Mouse (Mus musculus) ES-Bruce4 (cell line): ENCODE data around the gene H2-Q6. TPM values are rescaled to one million over a fixed set of nuclear protein-coding genes. Genes with fewer than 3 reads are reported as not detected.
A peak's percentile ranks its signal among the peaks of the same experiment; 100 is the strongest.
"Not testable (repeated sequence)": the region's sequence is repeated elsewhere in the genome, so short reads cannot be mapped to it uniquely, and the experiment has no call there.

Experiments
- H3K27ac ChIP-seq: 2 replicates; pipeline ENCODE4 v1.5.1; 2012; ENCODE audit warnings: low read length, inconsistent platforms; ENCODE audit not compliant: insufficient read depth
- H3K27me3 ChIP-seq: 2 replicates; pipeline ENCODE4 v1.6.1; 2012; ENCODE audit warnings: mild to moderate bottlenecking, low read length, inconsistent platforms; ENCODE audit not compliant: control insufficient read depth, poor library complexity, insufficient read depth, severe bottlenecking
- H3K36me3 ChIP-seq: 2 replicates; pipeline ENCODE4 v1.6.1; 2012; ENCODE audit warnings: inconsistent platforms, mild to moderate bottlenecking, low read length, moderate library complexity; ENCODE audit not compliant: control insufficient read depth, poor library complexity, insufficient read depth, severe bottlenecking
- H3K4me1 ChIP-seq: one replicate; pipeline ENCODE4 v1.8.1; 2011; ENCODE audit warnings: low read length; ENCODE audit not compliant: control insufficient read depth, insufficient read depth
- H3K4me3 ChIP-seq: 2 replicates; pipeline ENCODE4 v1.5.1; 2011; ENCODE audit warnings: low read depth, mild to moderate bottlenecking, low read length
- H3K9ac ChIP-seq: 2 replicates; pipeline ENCODE4 v1.6.1; 2012; ENCODE audit warnings: low read depth, mild to moderate bottlenecking, inconsistent platforms; ENCODE audit not compliant: poor library complexity, severe bottlenecking
- H3K9me3 ChIP-seq: replicated peaks from 2 replicates; pipeline ENCODE4 v1.6.1; 2012; ENCODE audit warnings: mild to moderate bottlenecking, low read length, inconsistent platforms; ENCODE audit not compliant: control insufficient read depth, poor library complexity, insufficient read depth, severe bottlenecking
- CTCF ChIP-seq: IDR thresholded peaks from one replicate; pipeline ENCODE4 v1.8.1; 2011; ENCODE audit warnings: low read depth, low read length
- EP300 ChIP-seq: IDR thresholded peaks from 2 replicates; pipeline ENCODE4 v1.6.1; 2011; ENCODE audit warnings: low read depth, low read length; ENCODE audit not compliant: insufficient read depth
- POLR2A ChIP-seq: IDR thresholded peaks from one replicate; pipeline ENCODE4 v1.8.1; 2011; ENCODE audit warnings: low read length; ENCODE audit not compliant: insufficient read depth
- polyA plus RNA-seq: library from polyadenylated mRNA; stranded (reverse); fragments of >200 nt; gene quantifications from 2 replicates; pipeline ENCODE4 v1.2.4, GENCODE M21; 2011; ENCODE audit warnings: low read depth; ENCODE audit not compliant: missing spikeins, insufficient read depth, insufficient read length

The H2-Q6 gene
- polyA plus RNA-seq, 1 experiment = 2.1 TPM

GRCm38 (mm10) chr17:35415273-35416129, 9.1 kb upstream of the H2-Q6 start:
- not testable (repeated sequence) for H3K36me3 ChIP-seq, H3K9ac ChIP-seq, H3K9me3 ChIP-seq, H3K4me3 ChIP-seq, H3K27ac ChIP-seq, H3K27me3 ChIP-seq, H3K4me1 ChIP-seq

GRCm38 (mm10) chr17:35418772-35419171, 5.9 kb upstream of the H2-Q6 start:
- H3K9me3 ChIP-seq = no peaks in the 10 kb centered on the region
- no peak overlapping the region for H3K27ac ChIP-seq
- no peak for TF ChIP-seq POLR2A
- no peak for TF ChIP-seq EP300
- no peak for TF ChIP-seq CTCF
- H3K36me3 ChIP-seq = no peaks in the 10 kb centered on the region
- H3K9ac ChIP-seq = no peak overlapping the region
- H3K27me3 ChIP-seq = peaks cover 1% of the 10 kb centered on the region; the same call in 1 of the 2 replicates
- no peak overlapping the region for H3K4me3 ChIP-seq
- no peaks in the 10 kb centered on the region for H3K4me1 ChIP-seq

- not testable (repeated sequence) for H3K9me3 ChIP-seq, H3K9ac ChIP-seq, H3K27ac ChIP-seq, H3K4me3 ChIP-seq, H3K36me3 ChIP-seq, H3K27me3 ChIP-seq, H3K4me1 ChIP-seq
These were observed 5.1 kb upstream of the H2-Q6 start for GRCm38 (mm10) chr17:35419564-35419963.

- not testable (repeated sequence) for H3K4me1 ChIP-seq, H3K36me3 ChIP-seq, H3K4me3 ChIP-seq, H3K27ac ChIP-seq, H3K9ac ChIP-seq, H3K9me3 ChIP-seq, H3K27me3 ChIP-seq
- peak; percentile 59 for TF ChIP-seq CTCF
These were observed 4.3 kb upstream of the H2-Q6 start for GRCm38 (mm10) chr17:35420206-35420810.

- H3K36me3 ChIP-seq, H3K9me3 ChIP-seq, H3K27ac ChIP-seq, H3K4me1 ChIP-seq, H3K27me3 ChIP-seq, H3K9ac ChIP-seq, H3K4me3 ChIP-seq: not testable (repeated sequence)
These were observed 3.3 kb upstream of the H2-Q6 start for GRCm38 (mm10) chr17:35421331-35421730.

- H3K9me3 ChIP-seq, H3K9ac ChIP-seq, H3K4me1 ChIP-seq, H3K4me3 ChIP-seq, H3K36me3 ChIP-seq, H3K27ac ChIP-seq, H3K27me3 ChIP-seq: not testable (repeated sequence)
These were observed 2.3 kb upstream of the H2-Q6 start for GRCm38 (mm10) chr17:35422360-35422759.

- H3K27ac ChIP-seq, H3K36me3 ChIP-seq, H3K4me1 ChIP-seq, H3K9ac ChIP-seq, H3K27me3 ChIP-seq, H3K9me3 ChIP-seq, H3K4me3 ChIP-seq: not testable (repeated sequence)
These were observed 1.4 kb upstream of the H2-Q6 start for GRCm38 (mm10) chr17:35423131-35423810.

GRCm38 (mm10) chr17:35424106-35424505, 544 bp upstream of the H2-Q6 start:
- not testable (repeated sequence) for H3K9ac ChIP-seq, H3K9me3 ChIP-seq, H3K4me1 ChIP-seq, H3K36me3 ChIP-seq, H3K27ac ChIP-seq, H3K4me3 ChIP-seq, H3K27me3 ChIP-seq
